Mouse (Mus musculus): ENCODE measurements around the gene Tom1l2.

Gene Tom1l2

GRCm38 (mm10) chr11:60352559-60353411 is at the start of gene Tom1l2, which contains the start of gene Drc3:
TSS of gene Tom1l2 (minus strand) at chr11:60352905.
TSS of gene Drc3 (plus strand) at chr11:60353329.
- ATAC-seq (ENCODE audit: insufficient number of reproducible peaks, low FRiP score, low TSS enrichment) = peak; percentile 98

- no peak for ATAC-seq (ENCODE audit: insufficient number of reproducible peaks, low FRiP score, low TSS enrichment)
Observed at GRCm38 (mm10) chr11:60397172-60397571, 44.5 kb upstream of the Tom1l2 start.

- no peak for ATAC-seq (ENCODE audit: insufficient number of reproducible peaks, low FRiP score, low TSS enrichment)
Observed at GRCm38 (mm10) chr11:60396546-60396945, 43.8 kb upstream of the Tom1l2 start.

- no peak for ATAC-seq (ENCODE audit: insufficient number of reproducible peaks, low FRiP score, low TSS enrichment)
Observed at GRCm38 (mm10) chr11:60391346-60391745, 38.6 kb upstream of the Tom1l2 start.

GRCm38 (mm10) chr11:60387944-60388343 is 35.2 kb upstream of the Tom1l2 start:
- no peak for ATAC-seq (ENCODE audit: insufficient number of reproducible peaks, low FRiP score, low TSS enrichment)

- no peak for ATAC-seq (ENCODE audit: insufficient number of reproducible peaks, low FRiP score, low TSS enrichment)
Observed at GRCm38 (mm10) chr11:60385946-60386345, 33.2 kb upstream of the Tom1l2 start.

- ATAC-seq (ENCODE audit: insufficient number of reproducible peaks, low FRiP score, low TSS enrichment) = no peak
Observed at GRCm38 (mm10) chr11:60384762-60385421, 32.2 kb upstream of the Tom1l2 start.

GRCm38 (mm10) chr11:60383518-60383917 is 30.8 kb upstream of the Tom1l2 start:
- ATAC-seq (ENCODE audit: insufficient number of reproducible peaks, low FRiP score, low TSS enrichment) = no peak

GRCm38 (mm10) chr11:60374481-60374880 is 21.8 kb upstream of the Tom1l2 start:
- no peak for ATAC-seq (ENCODE audit: insufficient number of reproducible peaks, low FRiP score, low TSS enrichment)

GRCm38 (mm10) chr11:60370431-60370830 is 17.7 kb upstream of the Tom1l2 start:
- ATAC-seq (ENCODE audit: insufficient number of reproducible peaks, low FRiP score, low TSS enrichment) = no peak

GRCm38 (mm10) chr11:60369448-60369847 is 16.7 kb upstream of the Tom1l2 start:
- no peak for ATAC-seq (ENCODE audit: insufficient number of reproducible peaks, low FRiP score, low TSS enrichment)

GRCm38 (mm10) chr11:60368909-60369308 is 16.2 kb upstream of the Tom1l2 start:
- ATAC-seq (ENCODE audit: insufficient number of reproducible peaks, low FRiP score, low TSS enrichment) = no peak

GRCm38 (mm10) chr11:60367256-60367655 is 14.6 kb upstream of the Tom1l2 start:
- no peak for ATAC-seq (ENCODE audit: insufficient number of reproducible peaks, low FRiP score, low TSS enrichment)

GRCm38 (mm10) chr11:60366239-60367019 is 13.7 kb upstream of the Tom1l2 start:
- no peak for ATAC-seq (ENCODE audit: insufficient number of reproducible peaks, low FRiP score, low TSS enrichment)

GRCm38 (mm10) chr11:60360631-60361201 is 8.0 kb upstream of the Tom1l2 start:
- ATAC-seq (ENCODE audit: insufficient number of reproducible peaks, low FRiP score, low TSS enrichment) = no peak

- no peak for ATAC-seq (ENCODE audit: insufficient number of reproducible peaks, low FRiP score, low TSS enrichment)
Observed at GRCm38 (mm10) chr11:60359936-60360335, 7.2 kb upstream of the Tom1l2 start.

- no peak for ATAC-seq (ENCODE audit: insufficient number of reproducible peaks, low FRiP score, low TSS enrichment)
Observed at GRCm38 (mm10) chr11:60359138-60359537, 6.4 kb upstream of the Tom1l2 start.

GRCm38 (mm10) chr11:60358548-60358947 is 5.8 kb upstream of the Tom1l2 start:
- no peak for ATAC-seq (ENCODE audit: insufficient number of reproducible peaks, low FRiP score, low TSS enrichment)

GRCm38 (mm10) chr11:60357116-60357515 is 4.4 kb upstream of the Tom1l2 start:
- no peak for ATAC-seq (ENCODE audit: insufficient number of reproducible peaks, low FRiP score, low TSS enrichment)

GRCm38 (mm10) chr11:60355952-60356351 is 3.2 kb upstream of the Tom1l2 start:
- ATAC-seq (ENCODE audit: insufficient number of reproducible peaks, low FRiP score, low TSS enrichment) = no peak

Data from cerebellum, adult (tissue).